Mouse (Mus musculus): ENCODE data around the gene Fundc1. TPM values are rescaled to one million over a fixed set of nuclear protein-coding genes. Genes with fewer than 3 reads are reported as not detected.

The Fundc1 gene
- polyA plus RNA-seq (2017; shearing (Covaris generic)), result 68.2 TPM

DNA sequence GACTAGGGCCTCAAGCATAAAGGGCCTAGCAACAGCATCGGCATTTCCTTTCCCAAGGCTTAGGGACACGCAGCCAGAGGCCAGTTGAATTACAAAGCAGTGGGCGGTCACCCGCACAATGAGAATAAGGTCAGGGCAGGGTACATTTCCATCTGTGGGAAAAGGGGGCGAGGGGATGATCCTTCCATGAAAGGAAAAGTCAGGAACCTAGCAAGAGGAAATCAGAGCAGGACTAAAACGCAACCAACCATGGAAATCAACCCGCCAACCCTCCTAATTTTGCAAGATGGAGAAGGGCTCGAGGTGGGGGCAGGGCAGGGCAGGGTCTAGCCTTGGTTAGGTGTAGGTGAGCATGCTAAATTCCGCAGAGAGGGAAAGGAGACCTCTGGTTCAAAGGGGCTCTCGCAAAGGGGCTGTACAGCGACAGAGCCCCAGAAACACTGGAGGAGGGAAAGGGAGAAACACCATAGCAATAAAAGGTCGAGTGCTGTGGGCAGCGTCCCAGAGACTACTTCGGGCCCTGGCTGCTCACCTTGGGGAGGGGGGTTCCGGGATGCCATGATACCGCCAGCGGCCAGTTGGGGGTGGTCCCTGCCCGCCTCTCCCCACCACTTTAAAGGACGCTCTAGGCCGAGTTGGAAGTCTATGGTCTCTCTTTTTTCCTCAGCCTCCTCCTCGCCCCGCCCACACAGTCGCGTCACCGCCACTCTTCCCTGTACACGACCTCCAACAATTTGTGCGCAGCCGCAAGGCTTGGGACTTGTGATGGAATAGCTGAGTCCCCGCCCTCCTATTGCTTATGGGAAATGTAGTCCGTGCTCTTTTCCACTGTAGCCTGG lies at the start of gene Fundc1:
TSS of gene Fundc1 (minus strand) at position 705 of the 839 bp plus-strand sequence.

